Comparison of ENCODE assay signal across 31 mouse cellular contexts in the genomic region with DNA sequence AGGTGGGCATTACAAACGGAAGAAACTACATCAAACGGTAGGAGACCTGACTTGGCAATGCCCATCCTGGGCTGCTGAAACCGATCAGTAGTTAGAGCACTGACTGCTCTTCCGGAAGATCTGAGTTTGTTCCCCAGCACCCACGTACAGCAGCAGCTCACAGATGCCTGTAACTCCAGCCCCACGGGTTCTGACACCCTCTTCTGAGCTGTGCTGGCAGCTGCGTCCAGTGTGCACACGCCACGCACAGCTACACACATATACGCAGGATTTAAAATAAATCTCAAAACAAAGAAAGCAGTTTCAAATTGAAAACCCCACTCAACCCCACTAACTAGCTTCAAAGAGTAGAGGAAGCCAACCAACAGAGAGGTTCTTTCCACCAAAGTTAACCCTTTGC. TPM values are rescaled to one million over a fixed set of nuclear protein-coding genes. Genes with fewer than 3 reads are reported as not detected.
DNase-seq lines count a peak whose midpoint lies in the region; ATAC-seq and TF ChIP-seq lines count a peak whose summit lies in the region.
"Had no signal": no experiment of that assay in that cellular context is flagged by ENCODE, and none has a peak within 500 bp of the region (broad histone marks: within the 10 kb centered on the region; RNA-seq: fewer than 3 reads in every experiment).

No protein-coding gene starts in this region.

- H3K27ac ChIP-seq in thymus, adult 2 months (ENCODE audit: control insufficient read depth, insufficient read depth, low read length) = peak overlapping the region; percentile 8; the same call in 1 of the 2 replicates
- H3K27ac ChIP-seq in kidney, adult 2 months (ENCODE audit: insufficient read depth, low read depth, low read length) = no peak overlapping the region
- H3K27ac ChIP-seq: embryonic facial prominence, embryonic 13.5 days; forebrain, embryonic 13.5 days; hindbrain, embryonic 10.5 days; limb, embryonic 10.5 days; liver, embryonic 15.5 days; midbrain, embryonic 10.5 days; neural tube, embryonic 15.5 days; stomach, embryonic 15.5 days had no signal

- ATAC-seq in CD4-positive, CD25-positive, alpha-beta regulatory T cell, adult 4 months = peak; percentile 89
- ATAC-seq in inflammation-experienced regulatory T-cells, adult 6 months = peak; percentile 82
- ATAC-seq: forebrain, embryonic 13.5 days; hindbrain, embryonic 16.5 days; intestine, postnatal 0 days had no signal

- TF ChIP-seq CTCF in thymus, adult 2 months (IDR thresholded peaks at IDR 0.05; ENCODE audit: borderline replicate concordance, control insufficient read depth, extremely low read depth, insufficient read depth, low read length, poor library complexity) = no peak
- TF ChIP-seq CTCF in kidney, adult 2 months (conservative IDR thresholded peaks at IDR 0.05; ENCODE audit: insufficient read depth, insufficient read length, low read depth, low read length) = no peak

- 45% methylated on average over 10 of the region's 10 CpGs for WGBS in thymus, adult 2 months
- 80% methylated on average over 10 of the region's 10 CpGs for WGBS in kidney, adult 2 months

- no peaks in the 10 kb centered on the region for H3K36me3 ChIP-seq in thymus, adult 2 months (ENCODE audit: control insufficient read depth, insufficient read depth, low read length)
- H3K36me3 ChIP-seq in kidney, adult 2 months (ENCODE audit: control insufficient read depth, insufficient read depth, low read length) = no peaks in the 10 kb centered on the region
- H3K36me3 ChIP-seq: embryonic facial prominence, embryonic 13.5 days; G1E; hindbrain, embryonic 10.5 days; limb, embryonic 10.5 days; liver, embryonic 15.5 days; lung, embryonic 15.5 days; midbrain, embryonic 10.5 days; neural tube, embryonic 15.5 days; stomach, embryonic 15.5 days had no signal

- no peaks in the 10 kb centered on the region for H3K27me3 ChIP-seq in thymus, adult 2 months (ENCODE audit: control insufficient read depth, insufficient read depth, low read length)
- H3K27me3 ChIP-seq in kidney, adult 2 months (replicated peaks; ENCODE audit: control insufficient read depth, insufficient read depth, low read length) = no peaks in the 10 kb centered on the region
- H3K27me3 ChIP-seq: CH12.LX; embryonic facial prominence, embryonic 13.5 days; forebrain, embryonic 13.5 days; liver, embryonic 15.5 days; lung, embryonic 15.5 days; neural tube, embryonic 15.5 days; stomach, embryonic 15.5 days had no signal

- no peak overlapping the region for H3K4me3 ChIP-seq in thymus, adult 2 months (ENCODE audit: control insufficient read depth, insufficient read depth, low read length)
- H3K4me3 ChIP-seq in kidney, adult 2 months (ENCODE audit: insufficient read depth, low read depth, low read length) = no peak overlapping the region
- H3K4me3 ChIP-seq: embryonic facial prominence, embryonic 13.5 days; erythroblast, embryonic 14.5 days; forebrain, embryonic 13.5 days; hindbrain, embryonic 10.5 days; limb, embryonic 10.5 days; liver, embryonic 15.5 days; lung, embryonic 15.5 days; midbrain, embryonic 10.5 days; neural tube, embryonic 15.5 days; stomach, embryonic 15.5 days had no signal

- DNase-seq in thymus, adult 2 months = no peak
- DNase-seq in thymus, postnatal 10 days (ENCODE audit: low spot score in 2 of 2) = no peak
- peak; percentile 15 to 35 for DNase-seq in thymus, postnatal 36 days
- DNase-seq in ovary, postnatal 14 days (ENCODE audit: low spot score) = no peak
- no peak for DNase-seq in kidney, adult 2 months
- no peak for DNase-seq in yolk sac, embryonic 10.5 days (ENCODE audit: low spot score)
- DNase-seq: adrenal gland, postnatal 10 days; cerebellum, adult 2 months; cerebellum, postnatal 36 days; embryo, embryonic 11 days; gastrocnemius, postnatal 14 days; heart, adult 11 months; liver had no signal

- H3K4me1 ChIP-seq in thymus, adult 2 months (replicated peaks; ENCODE audit: control insufficient read depth, insufficient read depth, low read length) = peaks cover 15% of the 10 kb centered on the region
- H3K4me1 ChIP-seq in kidney, adult 2 months (ENCODE audit: control insufficient read depth, insufficient read depth, low read length) = no peaks in the 10 kb centered on the region
- H3K4me1 ChIP-seq: embryonic facial prominence, embryonic 13.5 days; forebrain, embryonic 13.5 days; hindbrain, embryonic 10.5 days; limb, embryonic 10.5 days; liver, embryonic 15.5 days; midbrain, embryonic 10.5 days; neural tube, embryonic 15.5 days; stomach, embryonic 15.5 days had no signal

- TF ChIP-seq POLR2A in thymus, adult 2 months (IDR thresholded peaks at IDR 0.05; ENCODE audit: control insufficient read depth, extremely low read depth, insufficient read depth, low read length, poor library complexity) = no peak
- no peak for TF ChIP-seq POLR2A in kidney, adult 2 months (IDR thresholded peaks at IDR 0.05; ENCODE audit: low read depth, low read length)

RNA-seq across cellular contexts. Expression of gene B4galt1, which starts 29.4 kb away (rescaled TPM):
- 34.1 and 49.4 TPM in 2 replicates for polyA plus RNA-seq in thymus, adult 2 months (2012; rRNA removed)
- polyA plus RNA-seq in CD4-positive, CD25-positive, alpha-beta regulatory T cell, adult 4 months (2017; shearing (Covaris generic)) = 10 to 100 TPM; 52.5 to 61.3 TPM
- polyA plus RNA-seq in inflammation-experienced regulatory T-cells, adult 6 months (2017; shearing (Covaris generic)) = 10 to 100 TPM; 47.2 to 79.0 (median 56.0) TPM
- 20.1 and 22.2 TPM in 2 replicates for polyA plus RNA-seq in kidney, adult 2 months (2012; rRNA removed)

RNA-seq across cellular contexts. Expression of gene Spink4, which starts 36.7 kb away (rescaled TPM):
- 7.1 and 15.8 TPM in 2 replicates for polyA plus RNA-seq in thymus, adult 2 months (2012; rRNA removed)
- polyA plus RNA-seq in CD4-positive, CD25-positive, alpha-beta regulatory T cell, adult 4 months (2017; shearing (Covaris generic)) = not detected
- polyA plus RNA-seq in inflammation-experienced regulatory T-cells, adult 6 months (2017; shearing (Covaris generic)) = not detected
- 2.6 and 3.2 TPM in 2 replicates for polyA plus RNA-seq in kidney, adult 2 months (2012; rRNA removed)
- polyA plus RNA-seq: embryonic facial prominence, embryonic 13.5 days; erythroblast, embryonic 14.5 days; forebrain, embryonic 13.5 days; G1E; hindbrain, embryonic 10.5 days; hindbrain, embryonic 16.5 days; kidney, embryonic 16.5 days; limb, embryonic 10.5 days; midbrain, embryonic 10.5 days; midbrain, postnatal 0 days; neural tube, embryonic 15.5 days had no signal

Comparison
In these comparisons a context has a peak if more than half of its experiments do, and no peak if none do; other contexts are left out.
1. DNase-seq: peak in thymus, postnatal 36 days (2 of 2); none in thymus, adult 2 months (single experiment), thymus, postnatal 10 days (0 of 2), ovary, postnatal 14 days (single experiment), kidney, adult 2 months (single experiment) and yolk sac, embryonic 10.5 days (single experiment).